Mouse (Mus musculus): Measurements from ENCODE around the gene Art5. TPM values are rescaled to one million over a fixed set of nuclear protein-coding genes. Genes with fewer than 3 reads are reported as not detected.

The Art5 gene
- total RNA-seq (2021) (10 to 100 TPM; 15.7 to 18.3 TPM), polyA plus RNA-seq (2012; rRNA removed) (13.8 and 13.9 TPM in 2 replicates)
- long read RNA-seq, transcript Art5-204 (5 exons, 1,713 nt): major isoform, 9 of 21 reads
- long read RNA-seq, partial matches to known transcripts: 1 of 21 reads
- long read RNA-seq, other reads (novel, unspliced or antisense): 11 of 21 reads

DNA sequence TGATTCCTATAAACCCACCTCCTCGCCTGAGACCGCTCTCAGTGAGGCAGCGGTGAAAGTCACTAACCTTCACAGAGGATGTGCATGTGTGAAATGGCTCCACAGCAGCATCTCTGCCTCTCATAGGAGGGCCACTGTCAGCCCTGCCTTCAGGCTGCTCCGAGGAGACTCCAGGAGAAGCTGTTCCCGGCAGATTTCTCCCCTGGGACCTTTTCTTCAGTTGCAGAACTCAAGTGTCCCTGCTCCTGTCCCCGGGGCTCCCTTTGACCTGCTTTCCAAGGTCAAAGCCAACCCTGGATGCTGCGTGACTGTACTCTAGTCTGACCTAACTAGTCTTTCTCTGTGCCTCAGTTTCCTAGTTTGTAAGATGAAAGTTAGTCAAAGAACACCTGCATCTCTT, at the start of gene Art5:
Gene Art5 (minus strand): TSS at position 319 of the 400 bp plus-strand sequence.
- 62% methylated on average over 7 of the region's 7 CpGs for WGBS
- no peak within 1 kb of the TSS for H3K4me3 ChIP-seq
- no peak for DNase-seq
- H3K4me1 ChIP-seq (ENCODE audit: control insufficient read depth, insufficient read depth, low read length): no peaks in the 10 kb centered on the region
- TF ChIP-seq EP300 (IDR thresholded peaks at IDR 0.05; ENCODE audit: insufficient read depth, low read depth, low read length): no peak
- TF ChIP-seq CTCF (IDR thresholded peaks at IDR 0.05): no peak
- no peak for TF ChIP-seq POLR2A (IDR thresholded peaks at IDR 0.05; ENCODE audit: insufficient read depth, low read depth, low read length)
- H3K9ac ChIP-seq (ENCODE audit: low read depth, low read length): no peak within 1 kb of the TSS
- no peak within 1 kb of the TSS for H3K27ac ChIP-seq
- intact Hi-C loops (cut with DNase I): no loop called here
- H3K79me2 ChIP-seq (replicated peaks; ENCODE audit: control insufficient read depth, insufficient read depth, low read length): no peaks in the 10 kb centered on the region; the same call in 1 of the 2 replicates
- peaks cover 2% of the 10 kb centered on the region for H3K36me3 ChIP-seq (ENCODE audit: control insufficient read depth, insufficient read depth, low read length)
- no peaks in the 10 kb centered on the region for H3K27me3 ChIP-seq (ENCODE audit: control insufficient read depth, insufficient read depth, low read length)

- Histone ChIP-seq H3K4me1 (ENCODE audit: control insufficient read depth, insufficient read depth, low read length) (no peaks in the 10 kb centered on the region), H3K36me3 (ENCODE audit: control insufficient read depth, insufficient read depth, low read length) (peaks cover 5% of the 10 kb centered on the region), H3K9ac (ENCODE audit: low read depth, low read length) (no peak overlapping the region), H3K4me3 (no peak overlapping the region), H3K27me3 (ENCODE audit: control insufficient read depth, insufficient read depth, low read length) (no peaks in the 10 kb centered on the region), H3K27ac (no peak overlapping the region), H3K79me2 (replicated peaks; ENCODE audit: control insufficient read depth, insufficient read depth, low read length) (no peaks in the 10 kb centered on the region)
- TF ChIP-seq CTCF (IDR thresholded peaks at IDR 0.05) (no peak), POLR2A (IDR thresholded peaks at IDR 0.05; ENCODE audit: insufficient read depth, low read depth, low read length) (no peak), EP300 (IDR thresholded peaks at IDR 0.05; ENCODE audit: insufficient read depth, low read depth, low read length) (no peak)
- DNase-seq: no peak
- 80% methylated on average over 5 of the region's 5 CpGs for WGBS
- intact Hi-C loops (cut with DNase I): no loop called here
Measured at GRCm38 (mm10) chr7:102153691-102154090, 44.4 kb upstream of the Art5 start.

DNA sequence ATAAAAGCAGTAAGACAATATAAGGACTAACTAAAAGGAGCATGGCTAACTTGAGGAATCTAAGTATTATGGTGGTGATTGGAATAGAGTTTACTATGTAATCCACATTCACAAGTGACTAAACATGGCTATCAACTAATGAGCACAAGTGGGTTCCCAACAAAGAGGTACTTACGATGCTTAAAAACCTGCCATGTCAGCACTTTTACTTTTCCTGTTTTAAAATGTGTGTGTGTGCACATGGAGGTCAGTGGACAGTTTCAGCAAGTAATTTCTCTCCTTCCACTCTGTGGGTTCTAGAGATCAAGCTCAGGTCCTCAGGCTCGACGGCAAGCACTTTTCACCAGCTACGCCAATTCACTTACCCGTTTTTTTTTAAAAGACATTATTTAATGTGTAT, 28.6 kb upstream of the Art5 start:
- WGBS: 99% methylated on average over 5 of the region's 5 CpGs
- intact Hi-C loops (cut with DNase I): no loop called here

GRCm38 (mm10) chr7:102137464-102137863, 28.2 kb upstream of the Art5 start:
- intact Hi-C loops (cut with DNase I): no loop called here
- Histone ChIP-seq H3K36me3 (ENCODE audit: control insufficient read depth, insufficient read depth, low read length) (peaks cover 4% of the 10 kb centered on the region; the same call in 1 of the 2 replicates), H3K4me3 (no peak overlapping the region), H3K27ac (no peak overlapping the region), H3K4me1 (ENCODE audit: control insufficient read depth, insufficient read depth, low read length) (no peaks in the 10 kb centered on the region), H3K79me2 (replicated peaks; ENCODE audit: control insufficient read depth, insufficient read depth, low read length) (no peaks in the 10 kb centered on the region), H3K9ac (ENCODE audit: low read depth, low read length) (no peak overlapping the region), H3K27me3 (ENCODE audit: control insufficient read depth, insufficient read depth, low read length) (no peaks in the 10 kb centered on the region)
- 86% methylated on average over 1 of the region's 1 CpGs for WGBS
- TF ChIP-seq CTCF (IDR thresholded peaks at IDR 0.05) (peak; percentile 73), POLR2A (IDR thresholded peaks at IDR 0.05; ENCODE audit: insufficient read depth, low read depth, low read length) (no peak), EP300 (IDR thresholded peaks at IDR 0.05; ENCODE audit: insufficient read depth, low read depth, low read length) (no peak)
- DNase-seq: no peak

More for the DNA sequence above, 28.6 kb upstream of the Art5 start:
- Histone ChIP-seq H3K79me2 (replicated peaks; ENCODE audit: control insufficient read depth, insufficient read depth, low read length) (no peaks in the 10 kb centered on the region), H3K27ac (no peak overlapping the region), H3K4me3 (no peak overlapping the region), H3K9ac (ENCODE audit: low read depth, low read length) (no peak overlapping the region), H3K27me3 (ENCODE audit: control insufficient read depth, insufficient read depth, low read length) (no peaks in the 10 kb centered on the region), H3K36me3 (ENCODE audit: control insufficient read depth, insufficient read depth, low read length) (peaks cover 4% of the 10 kb centered on the region; the same call in 1 of the 2 replicates), H3K4me1 (ENCODE audit: control insufficient read depth, insufficient read depth, low read length) (no peaks in the 10 kb centered on the region)
- no peak for DNase-seq
- TF ChIP-seq CTCF (IDR thresholded peaks at IDR 0.05) (no peak), EP300 (IDR thresholded peaks at IDR 0.05; ENCODE audit: insufficient read depth, low read depth, low read length) (no peak), POLR2A (IDR thresholded peaks at IDR 0.05; ENCODE audit: insufficient read depth, low read depth, low read length) (no peak)

GRCm38 (mm10) chr7:102132395-102132794, 23.1 kb upstream of the Art5 start:
- 52% methylated on average over 4 of the region's 4 CpGs for WGBS
- DNase-seq: no peak
- no peaks in the 10 kb centered on the region for H3K79me2 ChIP-seq (replicated peaks; ENCODE audit: control insufficient read depth, insufficient read depth, low read length)
- H3K27ac ChIP-seq: peak overlapping the region; percentile 45
- H3K36me3 ChIP-seq (ENCODE audit: control insufficient read depth, insufficient read depth, low read length): peaks cover 4% of the 10 kb centered on the region
- H3K4me1 ChIP-seq (ENCODE audit: control insufficient read depth, insufficient read depth, low read length): no peaks in the 10 kb centered on the region
- intact Hi-C loops (cut with DNase I): no loop called here
- no peaks in the 10 kb centered on the region for H3K27me3 ChIP-seq (ENCODE audit: control insufficient read depth, insufficient read depth, low read length)
- TF ChIP-seq EP300 (IDR thresholded peaks at IDR 0.05; ENCODE audit: insufficient read depth, low read depth, low read length) (no peak), CTCF (IDR thresholded peaks at IDR 0.05) (no peak), POLR2A (IDR thresholded peaks at IDR 0.05; ENCODE audit: insufficient read depth, low read depth, low read length) (no peak)
- H3K9ac ChIP-seq (ENCODE audit: low read depth, low read length): no peak overlapping the region
- no peak overlapping the region for H3K4me3 ChIP-seq

DNA sequence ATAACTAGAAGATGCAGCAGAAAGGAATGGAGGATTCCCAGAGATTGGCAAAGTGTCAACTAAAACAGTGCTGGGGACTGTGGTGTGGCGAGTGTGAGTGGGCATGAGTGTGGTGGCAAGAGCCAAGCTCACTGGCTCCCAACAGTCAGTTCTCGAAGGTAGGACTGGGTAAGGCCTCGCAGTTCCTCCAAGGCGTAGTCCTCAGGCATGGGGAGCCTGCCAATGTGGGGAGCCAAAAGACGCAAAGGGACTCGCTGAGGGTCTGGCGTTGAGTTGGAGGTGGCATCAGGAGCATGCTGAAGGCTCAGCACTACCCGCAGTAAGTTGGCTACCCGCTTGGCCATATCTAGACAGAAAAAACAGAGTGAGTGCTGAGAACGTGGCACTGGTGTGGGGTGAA, 11.0 kb upstream of the Art5 start:
- intact Hi-C loops (cut with DNase I): no loop called here
- Histone ChIP-seq H3K4me3 (no peak overlapping the region), H3K36me3 (ENCODE audit: control insufficient read depth, insufficient read depth, low read length) (peaks cover 8% of the 10 kb centered on the region), H3K4me1 (ENCODE audit: control insufficient read depth, insufficient read depth, low read length) (no peaks in the 10 kb centered on the region), H3K79me2 (replicated peaks; ENCODE audit: control insufficient read depth, insufficient read depth, low read length) (no peaks in the 10 kb centered on the region), H3K9ac (ENCODE audit: low read depth, low read length) (no peak overlapping the region), H3K27ac (no peak overlapping the region), H3K27me3 (ENCODE audit: control insufficient read depth, insufficient read depth, low read length) (no peaks in the 10 kb centered on the region)
- TF ChIP-seq EP300 (IDR thresholded peaks at IDR 0.05; ENCODE audit: insufficient read depth, low read depth, low read length) (no peak), CTCF (IDR thresholded peaks at IDR 0.05) (no peak), POLR2A (IDR thresholded peaks at IDR 0.05; ENCODE audit: insufficient read depth, low read depth, low read length) (no peak)
- DNase-seq: no peak
- 91% methylated on average over 10 of the region's 10 CpGs for WGBS

Measured in heart, adult 2 months (tissue).